Mouse (Mus musculus) erythroblast, embryonic 14.5 days (primary cell): ENCODE results near the gene Abtb2. TPM values are rescaled to one million over a fixed set of nuclear protein-coding genes. Genes with fewer than 3 reads are reported as not detected.
A peak's percentile ranks its signal among the peaks of the same experiment; 100 is the strongest.

ENCODE experiments used
- H3K27me3 ChIP-seq: 2 replicates; pipeline ENCODE4 v1.6.1; 2012; ENCODE audit warnings: inconsistent platforms; ENCODE audit not compliant: control insufficient read depth
- H3K36me3 ChIP-seq: 2 replicates; pipeline ENCODE4 v1.6.1; 2012; ENCODE audit warnings: mild to moderate bottlenecking, inconsistent platforms; ENCODE audit not compliant: control insufficient read depth
- H3K4me1 ChIP-seq: 2 replicates; pipeline ENCODE4 v1.6.1; 2012; ENCODE audit warnings: inconsistent platforms; ENCODE audit not compliant: control insufficient read depth
- H3K4me3 ChIP-seq: replicated peaks from 2 replicates; pipeline ENCODE3; 2012; ENCODE audit warnings: moderate library complexity, mild to moderate bottlenecking, inconsistent platforms
- H3K9me3 ChIP-seq: 2 replicates; pipeline ENCODE4 v1.6.1; 2012; ENCODE audit warnings: low read length, inconsistent platforms, mixed read lengths; ENCODE audit not compliant: control insufficient read depth
- GATA1 ChIP-seq: IDR thresholded peaks from 2 replicates; pipeline ENCODE4 v1.6.1; 2012; ENCODE audit warnings: low read length, inconsistent platforms, mixed read lengths
- TAL1 ChIP-seq: IDR thresholded peaks from 3 replicates; pipeline ENCODE4 v1.6.1; 2012; ENCODE audit warnings: low read length, inconsistent platforms, mixed read lengths
- polyA plus RNA-seq: library from polyadenylated mRNA; stranded (reverse); fragments of >175 nt; gene quantifications from 2 replicates; pipeline ENCODE4 v1.2.3, GENCODE M21; 2012

Abtb2 gene
- polyA plus RNA-seq, 1 experiment, result 0.12 TPM

- Histone ChIP-seq H3K9me3 (no peaks in the 10 kb centered on the region), H3K27me3 (no peaks in the 10 kb centered on the region), H3K4me1 (peaks cover 34% of the 10 kb centered on the region), H3K36me3 (peaks cover 27% of the 10 kb centered on the region), H3K4me3 (peak overlapping the region; percentile 95)
- TF ChIP-seq TAL1, result no peak
- no peak for TF ChIP-seq GATA1
Observed at GRCm38 (mm10) chr2:103760421-103760820, 194.3 kb downstream of the Abtb2 start.

GRCm38 (mm10) chr2:103760906-103761716, 195.0 kb downstream of the Abtb2 start, which contains the start of gene Nat10:
Gene Nat10 (minus strand): TSS chr2:103761270.
- H3K9me3 ChIP-seq, result no peaks in the 10 kb centered on the region
- peaks cover 26% of the 10 kb centered on the region for H3K36me3 ChIP-seq
- peak within 1 kb of the TSS; percentile 95 for H3K4me3 ChIP-seq
- no peaks in the 10 kb centered on the region for H3K27me3 ChIP-seq
- peaks cover 34% of the 10 kb centered on the region for H3K4me1 ChIP-seq
- TF ChIP-seq GATA1, result no peak
- TF ChIP-seq TAL1, result no peak

GRCm38 (mm10) chr2:103761993-103762392, 195.9 kb downstream of the Abtb2 start:
- Histone ChIP-seq H3K4me3 (peak overlapping the region; percentile 95), H3K4me1 (peaks cover 34% of the 10 kb centered on the region), H3K36me3 (peaks cover 28% of the 10 kb centered on the region), H3K27me3 (no peaks in the 10 kb centered on the region), H3K9me3 (no peaks in the 10 kb centered on the region)
- no peak for TF ChIP-seq GATA1
- no peak for TF ChIP-seq TAL1

- TF ChIP-seq TAL1 (no peak), GATA1 (no peak)
- Histone ChIP-seq H3K4me3 (peak overlapping the region; percentile 95), H3K4me1 (peaks cover 34% of the 10 kb centered on the region), H3K27me3 (no peaks in the 10 kb centered on the region), H3K36me3 (peaks cover 33% of the 10 kb centered on the region), H3K9me3 (no peaks in the 10 kb centered on the region)
Observed at GRCm38 (mm10) chr2:103762492-103762891, 196.4 kb downstream of the Abtb2 start.

Other genes starting within 250 kb of the Abtb2 start
- not detected in 2 replicates for gene Elf5, start 154.6 kb upstream of the Abtb2 start, polyA plus RNA-seq
- gene Cat, start 81.2 kb upstream of the Abtb2 start, polyA plus RNA-seq, result 29.0 and 31.9 TPM in 2 replicates
- 0.41 and 0.52 TPM in 2 replicates for gene Nat10, start 195.0 kb downstream of the Abtb2 start, polyA plus RNA-seq
- 4.6 and 5.9 TPM in 2 replicates for gene Caprin1, start 231.3 kb downstream of the Abtb2 start, polyA plus RNA-seq